Mouse (Mus musculus) heart, postnatal 0 days (tissue): ENCODE measurements around the gene Sbno1.

Experiments
- CTCF ChIP-seq: IDR thresholded peaks from 2 replicates; pipeline ENCODE4 v1.5.1; 2016; ENCODE audit warnings: antibody characterized with exemption, control low read depth, low read depth
- EP300 ChIP-seq: IDR thresholded peaks from 2 replicates; pipeline ENCODE4 v1.6.1; 2016; ENCODE audit warnings: antibody characterized with exemption, low read depth

DNA sequence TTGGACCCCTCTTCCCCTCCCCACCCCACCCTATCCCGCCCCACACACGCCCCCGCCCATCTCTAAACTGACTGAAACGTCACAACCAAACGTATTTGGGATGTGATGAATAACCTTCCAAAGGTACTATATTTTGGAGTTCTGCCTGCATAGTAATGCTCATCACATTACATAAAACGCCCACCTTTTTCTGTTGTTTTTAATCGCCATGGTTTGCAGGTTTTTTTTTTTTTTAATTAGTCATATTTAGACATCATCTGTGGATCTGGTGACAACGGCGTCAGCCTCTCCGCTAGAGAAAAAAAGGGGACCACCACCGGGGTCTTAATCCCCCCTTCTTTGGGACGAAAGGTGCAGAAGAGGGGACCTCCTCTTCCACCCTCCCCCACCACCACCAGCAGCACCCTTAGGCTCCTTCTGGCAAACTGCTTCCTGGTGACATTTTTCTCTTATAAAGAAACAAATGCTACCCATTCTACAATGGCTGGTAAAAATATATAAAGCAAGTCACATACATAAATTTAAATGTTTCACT is 70.3 kb downstream of the Sbno1 start:
- TF ChIP-seq CTCF = no peak
- no peak for TF ChIP-seq EP300
